Mouse (Mus musculus) bone marrow, adult 2 months (tissue): ENCODE measurements around the gene Nanos3.

Experiments
- CTCF ChIP-seq: fragments of 200-500 bp; IDR thresholded peaks from 2 replicates; pipeline ENCODE4 v1.5.1; 2011; ENCODE audit warnings: low read length, control low read depth; ENCODE audit not compliant: control insufficient read depth, insufficient read depth
- POLR2A ChIP-seq: fragments of 200-500 bp; IDR thresholded peaks from 2 replicates; pipeline ENCODE4 v1.6.1; 2011; ENCODE audit warnings: low read depth, mild to moderate bottlenecking, control low read depth, low read length, borderline replicate concordance; ENCODE audit not compliant: control insufficient read depth

DNA sequence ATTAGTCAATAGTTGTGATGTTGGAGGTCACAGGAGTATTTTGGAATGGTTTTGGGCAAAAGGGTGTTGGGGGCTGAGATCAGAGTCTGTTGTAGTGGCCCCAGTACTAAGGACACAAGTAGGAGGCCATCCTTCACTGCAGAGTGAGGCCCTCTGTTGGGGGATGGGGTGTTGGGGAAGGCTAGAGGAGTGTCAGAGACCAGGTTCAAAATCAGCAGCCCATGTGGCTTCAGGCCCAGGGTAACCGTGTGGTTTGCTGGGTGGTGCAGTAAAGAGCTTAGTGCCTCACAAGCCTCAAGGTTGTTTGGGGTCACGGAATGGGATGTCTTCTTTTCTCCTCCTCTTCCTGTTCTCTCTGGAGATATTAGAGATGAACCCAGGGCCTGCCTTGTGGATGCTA is 58.3 kb downstream of the Nanos3 start:
- TF ChIP-seq POLR2A (no peak), CTCF (no peak)
